Comparison of ENCODE assay signal across 29 mouse cellular contexts in the genomic region with DNA sequence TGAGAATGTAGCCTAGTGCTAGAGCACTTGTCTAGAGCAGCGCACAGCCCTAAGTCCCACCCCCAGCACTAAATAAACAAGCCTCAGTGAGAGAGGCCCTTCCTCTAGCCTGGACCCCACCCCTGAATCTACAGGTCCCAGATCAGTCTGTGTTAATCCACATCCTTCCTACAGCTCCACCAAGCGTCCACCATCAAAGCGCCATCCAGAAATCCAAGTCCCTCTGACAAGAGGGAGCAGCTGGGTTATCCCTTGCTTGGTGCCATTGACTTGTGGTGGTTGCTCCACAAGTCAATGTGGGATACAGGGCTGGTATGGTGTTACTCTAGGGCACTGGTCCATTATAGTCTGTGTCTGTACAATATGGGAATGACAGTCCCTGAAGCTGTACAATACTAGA. TPM values are rescaled to one million over a fixed set of nuclear protein-coding genes. Genes with fewer than 3 reads are reported as not detected.
DNase-seq lines count a peak whose midpoint lies in the region; ATAC-seq and TF ChIP-seq lines count a peak whose summit lies in the region.
"Had no signal": no experiment of that assay in that cellular context is flagged by ENCODE, and none has a peak within 500 bp of the region (broad histone marks: within the 10 kb centered on the region; RNA-seq: fewer than 3 reads in every experiment).

No protein-coding gene starts in this region.

- 87% methylated on average over 3 of the region's 3 CpGs for WGBS in heart, embryonic 14.5 days
- 96% methylated on average over 3 of the region's 3 CpGs for WGBS in hindbrain, postnatal 0 days
- WGBS in hindbrain, embryonic 13.5 days: 93% methylated on average over 3 of the region's 3 CpGs
- WGBS in neural tube, embryonic 13.5 days: 91% methylated on average over 3 of the region's 3 CpGs

- ATAC-seq in heart, embryonic 14.5 days (ENCODE audit: insufficient number of reproducible peaks, insufficient read depth, low FRiP score, low read depth): no peak
- ATAC-seq in hindbrain, postnatal 0 days: no peak
- no peak for ATAC-seq in hindbrain, embryonic 13.5 days (ENCODE audit: low FRiP score)
- no peak for ATAC-seq in neural tube, embryonic 13.5 days (ENCODE audit: low read depth)
- ATAC-seq: forebrain, embryonic 16.5 days; intestine, embryonic 15.5 days had no signal

- DNase-seq in gastrocnemius, adult 18-20 months (ENCODE audit: low spot score): peak; percentile 38
- DNase-seq in gastrocnemius, postnatal 14 days: no peak
- no peak for DNase-seq in heart, postnatal 10 days
- no peak for DNase-seq in hindbrain, postnatal 0 days (ENCODE audit: low spot score)
- no peak for DNase-seq in neural tube, embryonic 10.5 days (ENCODE audit: extremely low spot score, low spot score)
- DNase-seq: adrenal gland, postnatal 36 days; cerebellum, adult 11 months; kidney, adult 8-10 months; kidney, postnatal 10 days; liver, embryonic 13.5 days; lung, adult 2 months; lung, postnatal 14 days; thymus, adult 2 months; thymus, postnatal 4 days had no signal

- TF ChIP-seq CTCF in hindbrain, postnatal 0 days (IDR thresholded peaks at IDR 0.05; ENCODE audit: low read depth): no peak

- H3K9ac ChIP-seq in heart, embryonic 14.5 days (ENCODE audit: low read length): peak overlapping the region; percentile 97; the same call in 1 of the 2 replicates
- H3K9ac ChIP-seq in hindbrain, postnatal 0 days (replicated peaks; ENCODE audit: low read length): no peak overlapping the region
- H3K9ac ChIP-seq in hindbrain, embryonic 13.5 days: no peak overlapping the region
- H3K9ac ChIP-seq in neural tube, embryonic 13.5 days: no peak overlapping the region
- H3K9ac ChIP-seq: intestine, embryonic 15.5 days; liver, embryonic 13.5 days had no signal

- intact Hi-C loops in gastrocnemius, postnatal 14 days (cut with DNase I; ENCODE audit: low total_unique reads): no loop called here
- intact Hi-C loops in heart, postnatal 10 days (cut with DNase I): no loop called here

- 0 out of 4 replicates have a peak overlapping the region, but pooled peaks of 1 of the 2 experiments have one; percentile 96 for H3K27ac ChIP-seq in heart, embryonic 14.5 days (replicated peaks in 1 of 2; ENCODE audit: control insufficient read depth in 1 of 2, insufficient read depth in 1 of 2, low read depth in 2 of 2, low read length in 2 of 2)
- H3K27ac ChIP-seq in hindbrain, postnatal 0 days: 0 out of 2 replicates have a peak overlapping the region, but pooled peaks have one; percentile 11
- no peak overlapping the region for H3K27ac ChIP-seq in hindbrain, embryonic 13.5 days
- H3K27ac ChIP-seq in neural tube, embryonic 13.5 days (replicated peaks): no peak overlapping the region
- H3K27ac ChIP-seq: embryonic facial prominence, embryonic 10.5 days; forebrain, embryonic 10.5 days; intestine, embryonic 15.5 days; liver, embryonic 13.5 days; stomach, postnatal 0 days had no signal

- H3K36me3 ChIP-seq in heart, embryonic 14.5 days (ENCODE audit: control insufficient read depth, insufficient read depth, low read length): peaks cover 33% of the 10 kb centered on the region
- peaks cover 17% of the 10 kb centered on the region for H3K36me3 ChIP-seq in hindbrain, postnatal 0 days (ENCODE audit: insufficient read depth, low read length)
- peaks cover 53% of the 10 kb centered on the region for H3K36me3 ChIP-seq in hindbrain, embryonic 13.5 days
- H3K36me3 ChIP-seq in neural tube, embryonic 13.5 days: peaks cover 55% of the 10 kb centered on the region
- H3K36me3 ChIP-seq: liver, embryonic 13.5 days had no signal

- H3K4me2 ChIP-seq in heart, embryonic 14.5 days (ENCODE audit: low read length): no peak overlapping the region
- H3K4me2 ChIP-seq in hindbrain, postnatal 0 days (ENCODE audit: low read depth, low read length): no peak overlapping the region
- H3K4me2 ChIP-seq in hindbrain, embryonic 13.5 days: no peak overlapping the region
- 0 out of 2 replicates have a peak overlapping the region, but pooled peaks have one; percentile 93 for H3K4me2 ChIP-seq in neural tube, embryonic 13.5 days
- H3K4me2 ChIP-seq: intestine, embryonic 15.5 days; liver, embryonic 13.5 days; midbrain, embryonic 11.5 days had no signal

- no peaks in the 10 kb centered on the region for H3K9me3 ChIP-seq in heart, embryonic 14.5 days (ENCODE audit: control insufficient read depth, low read length)
- no peaks in the 10 kb centered on the region for H3K9me3 ChIP-seq in hindbrain, postnatal 0 days (ENCODE audit: low read length)
- H3K9me3 ChIP-seq in hindbrain, embryonic 13.5 days: no peaks in the 10 kb centered on the region
- no peaks in the 10 kb centered on the region for H3K9me3 ChIP-seq in neural tube, embryonic 13.5 days
- H3K9me3 ChIP-seq: embryonic facial prominence, embryonic 10.5 days; forebrain, embryonic 10.5 days; hindbrain, embryonic 12.5 days; intestine, embryonic 15.5 days; liver, embryonic 13.5 days had no signal

- no peaks in the 10 kb centered on the region for H3K27me3 ChIP-seq in heart, embryonic 14.5 days (ENCODE audit: control insufficient read depth, insufficient read depth, low read length)
- H3K27me3 ChIP-seq in hindbrain, postnatal 0 days (ENCODE audit: insufficient read depth, low read length): no peaks in the 10 kb centered on the region
- H3K27me3 ChIP-seq in hindbrain, embryonic 13.5 days: no peaks in the 10 kb centered on the region
- H3K27me3 ChIP-seq in neural tube, embryonic 13.5 days: no peaks in the 10 kb centered on the region
- H3K27me3 ChIP-seq: hindbrain, embryonic 12.5 days; intestine, embryonic 15.5 days had no signal

- H3K4me3 ChIP-seq in heart, embryonic 14.5 days (ENCODE audit: control insufficient read depth in 1 of 2, insufficient read depth in 1 of 2, low read depth in 1 of 2, low read length in 2 of 2): no peak overlapping the region
- H3K4me3 ChIP-seq in hindbrain, postnatal 0 days (ENCODE audit: low read length): no peak overlapping the region
- H3K4me3 ChIP-seq in hindbrain, embryonic 13.5 days: no peak overlapping the region
- no peak overlapping the region for H3K4me3 ChIP-seq in neural tube, embryonic 13.5 days
- H3K4me3 ChIP-seq: embryonic facial prominence, embryonic 10.5 days; forebrain, embryonic 10.5 days; hindbrain, embryonic 12.5 days; intestine, embryonic 15.5 days; liver, embryonic 13.5 days had no signal

- H3K4me1 ChIP-seq in heart, embryonic 14.5 days (ENCODE audit: control insufficient read depth in 2 of 2, insufficient read depth in 2 of 2, low read length in 2 of 2): peaks cover 50 to 62% of the 10 kb centered on the region in 2 experiments
- peaks cover 32% of the 10 kb centered on the region for H3K4me1 ChIP-seq in hindbrain, postnatal 0 days (ENCODE audit: insufficient read depth, low read length)
- H3K4me1 ChIP-seq in hindbrain, embryonic 13.5 days (replicated peaks): peaks cover 50% of the 10 kb centered on the region
- H3K4me1 ChIP-seq in neural tube, embryonic 13.5 days (replicated peaks): peaks cover 51% of the 10 kb centered on the region

RNA-seq across cellular contexts. Expression of gene Dnajb5, which starts 5.6 kb away (rescaled TPM):
- total RNA-seq in gastrocnemius, adult 18-20 months (2021): 100 to 1,000 TPM; 198 to 225 TPM
- total RNA-seq in gastrocnemius, postnatal 14 days (2021): 100 to 1,000 TPM; 118 to 161 TPM
- 17.9 and 18.3 TPM in 2 replicates for polyA plus RNA-seq in heart, embryonic 14.5 days (2014; fragmentation: Nextera tagmentation; extraction: Ambion mirVana)
- 10 to 100 TPM; 61.8 to 68.9 TPM for total RNA-seq in heart, postnatal 10 days (2021)
- total RNA-seq in hindbrain, postnatal 0 days (2014; rRNA removed): 88.0 and 96.9 TPM in 2 replicates
- polyA plus RNA-seq in hindbrain, postnatal 0 days (2015; fragmentation: Nextera tagmentation; extraction: Ambion mirVana): 28.1 and 33.4 TPM in 2 replicates
- 51.0 and 51.2 TPM in 2 replicates for polyA plus RNA-seq in hindbrain, embryonic 13.5 days (2015; fragmentation: Nextera tagmentation; extraction: Ambion mirVana)
- 50.1 and 50.5 TPM in 2 replicates for polyA plus RNA-seq in neural tube, embryonic 13.5 days (2015; fragmentation: Nextera tagmentation; extraction: Ambion mirVana)

RNA-seq across cellular contexts. Expression of gene 1700022I11Rik, which starts 14.2 kb away (rescaled TPM):
- total RNA-seq in gastrocnemius, adult 18-20 months (2021): not detected
- not detected for total RNA-seq in gastrocnemius, postnatal 14 days (2021)
- 0.57 and 0.70 TPM in 2 replicates for polyA plus RNA-seq in heart, embryonic 14.5 days (2014; fragmentation: Nextera tagmentation; extraction: Ambion mirVana)
- not detected for total RNA-seq in heart, postnatal 10 days (2021)
- total RNA-seq in hindbrain, postnatal 0 days (2014; rRNA removed): not detected in 2 replicates
- polyA plus RNA-seq in hindbrain, postnatal 0 days (2015; fragmentation: Nextera tagmentation; extraction: Ambion mirVana): 0.37 and 0.60 TPM in 2 replicates
- polyA plus RNA-seq in hindbrain, embryonic 13.5 days (2015; fragmentation: Nextera tagmentation; extraction: Ambion mirVana): 0.63 and 0.70 TPM in 2 replicates
- 0.57 and 1.3 TPM in 2 replicates for polyA plus RNA-seq in neural tube, embryonic 13.5 days (2015; fragmentation: Nextera tagmentation; extraction: Ambion mirVana)
- total RNA-seq: adrenal gland, postnatal 36 days; gastrocnemius, postnatal 4 days; layer of hippocampus, adult 18-20 months; left cerebral cortex, postnatal 25 days had no signal
- polyA plus RNA-seq: cortical plate, adult 2 months; lung, adult 2 months; thymus, adult 2 months had no signal

RNA-seq across cellular contexts. Expression of gene Phf24, which starts 38.7 kb away (rescaled TPM):
- under 1 TPM; 0.26 to 0.66 TPM for total RNA-seq in gastrocnemius, adult 18-20 months (2021)
- under 1 TPM; 0.45 to 0.66 TPM for total RNA-seq in gastrocnemius, postnatal 14 days (2021)
- polyA plus RNA-seq in heart, embryonic 14.5 days (2014; fragmentation: Nextera tagmentation; extraction: Ambion mirVana): 5.6 and 5.8 TPM in 2 replicates
- 1 to 10 TPM; 8.0 to 9.5 TPM for total RNA-seq in heart, postnatal 10 days (2021)
- 123 and 130 TPM in 2 replicates for total RNA-seq in hindbrain, postnatal 0 days (2014; rRNA removed)
- polyA plus RNA-seq in hindbrain, postnatal 0 days (2015; fragmentation: Nextera tagmentation; extraction: Ambion mirVana): 33.9 and 38.6 TPM in 2 replicates
- 21.7 and 23.0 TPM in 2 replicates for polyA plus RNA-seq in hindbrain, embryonic 13.5 days (2015; fragmentation: Nextera tagmentation; extraction: Ambion mirVana)
- 20.1 and 27.6 TPM in 2 replicates for polyA plus RNA-seq in neural tube, embryonic 13.5 days (2015; fragmentation: Nextera tagmentation; extraction: Ambion mirVana)
- total RNA-seq: neutrophil, adult 5-6 weeks had no signal

RNA-seq across cellular contexts. Expression of gene Vcp, which starts 45.1 kb away (rescaled TPM):
- 100 to 1,000 TPM; 248 to 282 TPM for total RNA-seq in gastrocnemius, adult 18-20 months (2021)
- 100 to 1,000 TPM; 260 to 262 TPM for total RNA-seq in gastrocnemius, postnatal 14 days (2021)
- 469 and 477 TPM in 2 replicates for polyA plus RNA-seq in heart, embryonic 14.5 days (2014; fragmentation: Nextera tagmentation; extraction: Ambion mirVana)
- 100 to 1,000 TPM; 306 to 324 TPM for total RNA-seq in heart, postnatal 10 days (2021)
- total RNA-seq in hindbrain, postnatal 0 days (2014; rRNA removed): 187 and 191 TPM in 2 replicates
- polyA plus RNA-seq in hindbrain, postnatal 0 days (2015; fragmentation: Nextera tagmentation; extraction: Ambion mirVana): 445 and 455 TPM in 2 replicates
- polyA plus RNA-seq in hindbrain, embryonic 13.5 days (2015; fragmentation: Nextera tagmentation; extraction: Ambion mirVana): 524 and 526 TPM in 2 replicates
- 526 and 554 TPM in 2 replicates for polyA plus RNA-seq in neural tube, embryonic 13.5 days (2015; fragmentation: Nextera tagmentation; extraction: Ambion mirVana)

RNA-seq across cellular contexts. Expression of gene Fancg, which starts 55.1 kb away (rescaled TPM):
- total RNA-seq in gastrocnemius, adult 18-20 months (2021): 1 to 10 TPM; 1.4 to 1.8 TPM
- 1 to 10 TPM; 2.2 to 2.6 TPM for total RNA-seq in gastrocnemius, postnatal 14 days (2021)
- 10.8 and 11.7 TPM in 2 replicates for polyA plus RNA-seq in heart, embryonic 14.5 days (2014; fragmentation: Nextera tagmentation; extraction: Ambion mirVana)
- total RNA-seq in heart, postnatal 10 days (2021): 1 to 10 TPM; 5.8 to 6.7 TPM
- 10.5 and 13.1 TPM in 2 replicates for total RNA-seq in hindbrain, postnatal 0 days (2014; rRNA removed)
- polyA plus RNA-seq in hindbrain, postnatal 0 days (2015; fragmentation: Nextera tagmentation; extraction: Ambion mirVana): 14.2 and 14.5 TPM in 2 replicates
- 20.0 and 21.9 TPM in 2 replicates for polyA plus RNA-seq in hindbrain, embryonic 13.5 days (2015; fragmentation: Nextera tagmentation; extraction: Ambion mirVana)
- 19.9 and 20.4 TPM in 2 replicates for polyA plus RNA-seq in neural tube, embryonic 13.5 days (2015; fragmentation: Nextera tagmentation; extraction: Ambion mirVana)

Comparison
In these comparisons a context has a peak if more than half of its experiments do, and no peak if none do; other contexts are left out.
1. RNA of gene Phf24, which starts 38.7 kb away (total RNA-seq): 123 to 130 TPM in hindbrain, postnatal 0 days; 8.0 to 9.5 TPM in heart, postnatal 10 days, 0.45 to 0.66 TPM in gastrocnemius, postnatal 14 days and 0.26 to 0.66 TPM in gastrocnemius, adult 18-20 months; every median in the first group is over 10 times any median in the second.